In the genomic region with DNA sequence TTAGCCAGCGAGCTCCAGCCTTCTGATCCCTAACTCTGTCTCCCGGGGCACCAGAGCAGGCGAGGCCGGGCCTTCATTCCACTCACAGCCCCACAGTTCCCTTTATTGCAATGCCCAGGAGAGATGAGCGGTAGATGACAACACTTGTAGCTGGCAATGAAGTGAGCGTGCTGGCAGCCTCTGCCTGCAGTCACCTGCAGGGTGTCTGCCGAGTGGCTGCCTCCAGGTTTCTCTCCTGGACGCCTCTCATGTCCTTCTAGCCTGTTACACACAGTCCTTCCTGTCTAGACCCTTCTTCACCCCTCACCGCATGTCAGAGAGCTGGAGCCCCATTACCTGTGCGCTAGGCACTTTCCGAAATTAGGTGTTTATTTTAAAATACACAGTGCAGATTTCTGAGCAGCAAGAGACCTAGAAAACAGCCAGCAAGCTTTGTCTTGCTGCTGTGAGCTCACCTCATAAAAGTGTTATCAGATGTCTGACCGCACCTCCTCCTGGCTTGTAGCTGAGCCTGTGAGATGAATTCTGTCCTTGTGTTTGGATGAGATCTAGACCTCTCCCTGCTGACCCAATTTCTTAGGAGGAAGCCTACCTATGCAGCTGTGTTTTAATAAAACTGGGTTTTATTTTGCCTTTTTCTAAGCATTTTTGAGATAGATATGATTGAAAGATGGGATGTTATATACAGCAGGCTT, we compare ENCODE assay signal across 31 mouse cellular contexts. TPM values are rescaled to one million over a fixed set of nuclear protein-coding genes. Genes with fewer than 3 reads are reported as not detected.
DNase-seq lines count a peak whose midpoint lies in the region; ATAC-seq lines count a peak whose summit lies in the region.
"Had no signal": no experiment of that assay in that cellular context is flagged by ENCODE, and none has a peak within 500 bp of the region (broad histone marks: within the 10 kb centered on the region; RNA-seq: fewer than 3 reads in every experiment).

No protein-coding gene starts in this region.

- H3K4me3 ChIP-seq in heart, embryonic 10.5 days = no peak overlapping the region
- no peak overlapping the region for H3K4me3 ChIP-seq in hindbrain, embryonic 11.5 days (ENCODE audit: low read depth, low read length)
- H3K4me3 ChIP-seq: embryonic facial prominence, embryonic 12.5 days; erythroblast, embryonic 14.5 days; forebrain, embryonic 13.5 days; heart, adult 2 months; heart, embryonic 15.5 days; hindbrain, embryonic 15.5 days; kidney, embryonic 15.5 days; left cerebral cortex, adult 2 months; liver, embryonic 13.5 days; megakaryocyte, embryonic 14.5 days; myocyte; neural tube, embryonic 13.5 days had no signal

- H3K4me1 ChIP-seq in heart, embryonic 10.5 days = peaks cover 17% of the 10 kb centered on the region; the same call in 1 of the 2 replicates
- no peaks in the 10 kb centered on the region for H3K4me1 ChIP-seq in hindbrain, embryonic 11.5 days (replicated peaks; ENCODE audit: control insufficient read depth, insufficient read depth, low read length)
- H3K4me1 ChIP-seq: embryonic facial prominence, embryonic 12.5 days; forebrain, embryonic 13.5 days; kidney, embryonic 15.5 days; neural tube, embryonic 13.5 days had no signal

- WGBS in heart, embryonic 10.5 days = 82% methylated on average over 12 of the region's 12 CpGs
- 89% methylated on average over 12 of the region's 12 CpGs for WGBS in hindbrain, embryonic 11.5 days

- no peaks in the 10 kb centered on the region for H3K9me3 ChIP-seq in heart, embryonic 10.5 days
- no peaks in the 10 kb centered on the region for H3K9me3 ChIP-seq in hindbrain, embryonic 11.5 days (ENCODE audit: control insufficient read depth, low read length)
- H3K9me3 ChIP-seq: embryonic facial prominence, embryonic 12.5 days; forebrain, embryonic 13.5 days; heart, embryonic 15.5 days; hindbrain, embryonic 15.5 days; kidney, embryonic 15.5 days; liver, embryonic 13.5 days; megakaryocyte, embryonic 14.5 days; neural tube, embryonic 13.5 days had no signal

- DNase-seq in adrenal gland, postnatal 14 days = peak; percentile 51
- no peak for DNase-seq in adrenal gland, postnatal 4 days (ENCODE audit: low spot score in 2 of 2)
- DNase-seq in heart, adult 11 months = peak; percentile 93
- DNase-seq in heart, embryonic 10.5 days (ENCODE audit: low spot score) = no peak
- peak; percentile 52 to 55 for DNase-seq in cerebellum, adult 18-20 months
- peak; percentile 41 to 54 for DNase-seq in cerebellum, postnatal 36 days
- no peak for DNase-seq in hindbrain, embryonic 11.5 days (ENCODE audit: low spot score)
- DNase-seq in spleen, adult 18-20 months = no peak
- DNase-seq: gastrocnemius, postnatal 25 days; heart, postnatal 4 days; kidney, adult 11 months; kidney, postnatal 4 days; liver, embryonic 13.5 days; lung, adult 2 months; lung, postnatal 36 days; midbrain, embryonic 14.5 days; right cerebral cortex, postnatal 4 days; thymus, adult 2 months; thymus, postnatal 4 days had no signal

- H3K9ac ChIP-seq in hindbrain, embryonic 11.5 days (ENCODE audit: low read depth, low read length) = no peak overlapping the region
- H3K9ac ChIP-seq: embryonic facial prominence, embryonic 12.5 days; forebrain, embryonic 13.5 days; heart, embryonic 15.5 days; hindbrain, embryonic 15.5 days; kidney, embryonic 15.5 days; liver, embryonic 13.5 days; neural tube, embryonic 13.5 days had no signal

- ATAC-seq in hindbrain, embryonic 11.5 days (ENCODE audit: low FRiP score) = no peak
- ATAC-seq: forebrain, embryonic 13.5 days had no signal

- H3K27me3 ChIP-seq in heart, embryonic 10.5 days (ENCODE audit: insufficient read depth, poor library complexity, severe bottlenecking) = no peaks in the 10 kb centered on the region
- H3K27me3 ChIP-seq in hindbrain, embryonic 11.5 days (ENCODE audit: control insufficient read depth, insufficient read depth, low read length) = no peaks in the 10 kb centered on the region
- H3K27me3 ChIP-seq: embryonic facial prominence, embryonic 12.5 days; forebrain, embryonic 13.5 days; heart, embryonic 15.5 days; hindbrain, embryonic 15.5 days; kidney, embryonic 15.5 days; liver, embryonic 13.5 days; megakaryocyte, embryonic 14.5 days; neural tube, embryonic 13.5 days had no signal

- H3K36me3 ChIP-seq in heart, embryonic 10.5 days = peaks cover 55% of the 10 kb centered on the region
- H3K36me3 ChIP-seq in hindbrain, embryonic 11.5 days (ENCODE audit: control insufficient read depth, insufficient read depth, low read length) = no peaks in the 10 kb centered on the region

- no peak overlapping the region for H3K27ac ChIP-seq in heart, embryonic 10.5 days
- H3K27ac ChIP-seq in hindbrain, embryonic 11.5 days (ENCODE audit: low read depth, low read length) = no peak overlapping the region
- H3K27ac ChIP-seq: embryonic facial prominence, embryonic 12.5 days; forebrain, embryonic 13.5 days; heart, adult 2 months; heart, embryonic 15.5 days; hindbrain, embryonic 15.5 days; kidney, embryonic 15.5 days; left cerebral cortex, adult 2 months; liver, embryonic 13.5 days; neural tube, embryonic 13.5 days; stomach, postnatal 0 days had no signal

- no peak overlapping the region for H3K4me2 ChIP-seq in hindbrain, embryonic 11.5 days (replicated peaks; ENCODE audit: low read depth, low read length)
- H3K4me2 ChIP-seq: embryonic facial prominence, embryonic 12.5 days; forebrain, embryonic 13.5 days; heart, embryonic 15.5 days; hindbrain, embryonic 15.5 days; kidney, embryonic 15.5 days; liver, embryonic 13.5 days; neural tube, embryonic 13.5 days had no signal

RNA-seq across cellular contexts. Expression of a gene that starts 7.3 kb away (rescaled TPM):
- total RNA-seq in adrenal gland, postnatal 14 days (2021) = 29.9 and 33.4 TPM in 2 replicates
- 10 to 100 TPM; 27.9 to 30.5 TPM for total RNA-seq in adrenal gland, postnatal 4 days (2021)
- polyA plus RNA-seq in heart, embryonic 10.5 days (2016; fragmentation: Nextera tagmentation; extraction: Ambion mirVana) = 27.5 and 31.8 TPM in 2 replicates
- polyA plus RNA-seq in hindbrain, embryonic 11.5 days (2014; fragmentation: Nextera tagmentation; extraction: Ambion mirVana) = 40.2 and 42.2 TPM in 2 replicates

RNA-seq across cellular contexts. Expression of a gene that starts 35.5 kb away (rescaled TPM):
- total RNA-seq in adrenal gland, postnatal 14 days (2021) = 390 and 468 TPM in 2 replicates
- 100 to 1,000 TPM; 413 to 434 TPM for total RNA-seq in adrenal gland, postnatal 4 days (2021)
- 51.1 and 55.2 TPM in 2 replicates for polyA plus RNA-seq in heart, embryonic 10.5 days (2016; fragmentation: Nextera tagmentation; extraction: Ambion mirVana)
- 35.7 and 38.4 TPM in 2 replicates for polyA plus RNA-seq in hindbrain, embryonic 11.5 days (2014; fragmentation: Nextera tagmentation; extraction: Ambion mirVana)

RNA-seq across cellular contexts. Expression of a gene that starts 48.8 kb away (rescaled TPM):
- total RNA-seq in adrenal gland, postnatal 14 days (2021) = 44.2 and 46.9 TPM in 2 replicates
- total RNA-seq in adrenal gland, postnatal 4 days (2021) = 10 to 100 TPM; 67.4 to 72.8 TPM
- 226 and 259 TPM in 2 replicates for polyA plus RNA-seq in heart, embryonic 10.5 days (2016; fragmentation: Nextera tagmentation; extraction: Ambion mirVana)
- 136 and 138 TPM in 2 replicates for polyA plus RNA-seq in hindbrain, embryonic 11.5 days (2014; fragmentation: Nextera tagmentation; extraction: Ambion mirVana)

Comparison
In these comparisons a context has a peak if more than half of its experiments do, and no peak if none do; other contexts are left out.
1. DNase-seq: peak in adrenal gland, postnatal 14 days (single experiment), heart, adult 11 months (single experiment), cerebellum, adult 18-20 months (2 of 2) and cerebellum, postnatal 36 days (2 of 2); none in adrenal gland, postnatal 4 days (0 of 2), heart, embryonic 10.5 days (single experiment), hindbrain, embryonic 11.5 days (single experiment) and spleen, adult 18-20 months (0 of 2).